Mouse (Mus musculus): ENCODE results near the gene H2-T3. TPM values are rescaled to one million over a fixed set of nuclear protein-coding genes. Genes with fewer than 3 reads are reported as not detected.

Gene H2-T3
- polyA plus RNA-seq, 1 experiment from 2014 or later, result not detected

- TF ChIP-seq CTCF (IDR thresholded peaks at IDR 0.05; ENCODE audit: low read depth) (no peak), EP300 (optimal IDR thresholded peaks at IDR 0.05) (no peak)
- H3K9me3 ChIP-seq (ENCODE audit: control insufficient read depth, low read length), result no peaks in the 10 kb centered on the region
- H3K4me3 ChIP-seq (ENCODE audit: low read depth, low read length), result peak overlapping the region; percentile 39
- no peaks in the 10 kb centered on the region; the same call in 1 of the 2 replicates for H3K4me1 ChIP-seq (replicated peaks; ENCODE audit: control insufficient read depth, insufficient read depth)
- no peaks in the 10 kb centered on the region for H3K36me3 ChIP-seq (ENCODE audit: control insufficient read depth, insufficient read depth, low read length)
- H3K27me3 ChIP-seq (ENCODE audit: control insufficient read depth, insufficient read depth, low read length), result no peaks in the 10 kb centered on the region; the same call in 1 of the 2 replicates
- no peak for DNase-seq (ENCODE audit: low spot score)
- H3K4me2 ChIP-seq (replicated peaks; ENCODE audit: low read depth), result peak overlapping the region; percentile 81
- ATAC-seq (ENCODE audit: low FRiP score, low TSS enrichment), result 0 out of 2 replicates have a peak, but pooled peaks have one; percentile 8
- H3K9ac ChIP-seq (ENCODE audit: low read length), result peak overlapping the region; percentile 35; the same call in 1 of the 2 replicates
- H3K27ac ChIP-seq (replicated peaks), result no peak overlapping the region
- WGBS, result under 1% methylated on average over 40 of the region's 41 CpGs
These were observed 15.8 kb upstream of the H2-T3 start for GRCm38 (mm10) chr17:36205862-36206261.

GRCm38 (mm10) chr17:36205456-36205855, 15.4 kb upstream of the H2-T3 start:
- Histone ChIP-seq H3K9me3 (ENCODE audit: control insufficient read depth, low read length) (no peaks in the 10 kb centered on the region), H3K4me1 (replicated peaks; ENCODE audit: control insufficient read depth, insufficient read depth) (no peaks in the 10 kb centered on the region; the same call in 1 of the 2 replicates), H3K4me2 (replicated peaks; ENCODE audit: low read depth) (peak overlapping the region; percentile 81), H3K27me3 (ENCODE audit: control insufficient read depth, insufficient read depth, low read length) (no peaks in the 10 kb centered on the region; the same call in 1 of the 2 replicates), H3K27ac (replicated peaks) (no peak overlapping the region), H3K36me3 (ENCODE audit: control insufficient read depth, insufficient read depth, low read length) (no peaks in the 10 kb centered on the region), H3K4me3 (ENCODE audit: low read depth, low read length) (peak overlapping the region; percentile 39), H3K9ac (ENCODE audit: low read length) (peak overlapping the region; percentile 35; the same call in 1 of the 2 replicates)
- under 1% methylated on average over 15 of the region's 15 CpGs for WGBS
- ATAC-seq (ENCODE audit: low FRiP score, low TSS enrichment) (peak; percentile 60), DNase-seq (ENCODE audit: low spot score) (peak; percentile 45)
- TF ChIP-seq EP300 (optimal IDR thresholded peaks at IDR 0.05) (no peak), CTCF (IDR thresholded peaks at IDR 0.05; ENCODE audit: low read depth) (no peak)

GRCm38 (mm10) chr17:36201851-36202250, 11.8 kb upstream of the H2-T3 start:
- H3K4me2 ChIP-seq (replicated peaks; ENCODE audit: low read depth), result no peak overlapping the region
- no peaks in the 10 kb centered on the region; the same call in 1 of the 2 replicates for H3K4me1 ChIP-seq (replicated peaks; ENCODE audit: control insufficient read depth, insufficient read depth)
- DNase-seq (ENCODE audit: low spot score), result no peak
- 77% methylated on average over 2 of the region's 2 CpGs for WGBS
- ATAC-seq (ENCODE audit: low FRiP score, low TSS enrichment), result no peak
- H3K27ac ChIP-seq (replicated peaks), result no peak overlapping the region
- no peak overlapping the region for H3K9ac ChIP-seq (ENCODE audit: low read length)
- H3K9me3 ChIP-seq (ENCODE audit: control insufficient read depth, low read length), result no peaks in the 10 kb centered on the region
- H3K27me3 ChIP-seq (ENCODE audit: control insufficient read depth, insufficient read depth, low read length), result no peaks in the 10 kb centered on the region; the same call in 1 of the 2 replicates
- H3K4me3 ChIP-seq (ENCODE audit: low read depth, low read length), result no peak overlapping the region
- no peak for TF ChIP-seq EP300 (optimal IDR thresholded peaks at IDR 0.05)
- TF ChIP-seq CTCF (IDR thresholded peaks at IDR 0.05; ENCODE audit: low read depth), result no peak
- H3K36me3 ChIP-seq (ENCODE audit: control insufficient read depth, insufficient read depth, low read length), result no peaks in the 10 kb centered on the region

- Histone ChIP-seq H3K27ac (replicated peaks) (no peak overlapping the region), H3K4me1 (replicated peaks; ENCODE audit: control insufficient read depth, insufficient read depth) (no peaks in the 10 kb centered on the region), H3K36me3 (ENCODE audit: control insufficient read depth, insufficient read depth, low read length) (no peaks in the 10 kb centered on the region), H3K4me2 (replicated peaks; ENCODE audit: low read depth) (no peak overlapping the region), H3K9me3 (ENCODE audit: control insufficient read depth, low read length) (no peaks in the 10 kb centered on the region), H3K27me3 (ENCODE audit: control insufficient read depth, insufficient read depth, low read length) (no peaks in the 10 kb centered on the region), H3K4me3 (ENCODE audit: low read depth, low read length) (no peak overlapping the region), H3K9ac (ENCODE audit: low read length) (no peak overlapping the region)
- TF ChIP-seq EP300 (optimal IDR thresholded peaks at IDR 0.05) (no peak), CTCF (IDR thresholded peaks at IDR 0.05; ENCODE audit: low read depth) (peak; percentile 59)
- DNase-seq (ENCODE audit: low spot score), result peak; percentile 42
- WGBS, result 21% methylated on average over 5 of the region's 5 CpGs
- ATAC-seq (ENCODE audit: low FRiP score, low TSS enrichment), result 0 out of 2 replicates have a peak, but pooled peaks have one; percentile 32
These were observed 8.2 kb upstream of the H2-T3 start for GRCm38 (mm10) chr17:36198317-36198716.

GRCm38 (mm10) chr17:36194471-36194870, 4.4 kb upstream of the H2-T3 start:
- Histone ChIP-seq H3K27me3 (ENCODE audit: control insufficient read depth, insufficient read depth, low read length) (no peaks in the 10 kb centered on the region), H3K4me3 (ENCODE audit: low read depth, low read length) (no peak overlapping the region), H3K27ac (replicated peaks) (no peak overlapping the region), H3K36me3 (ENCODE audit: control insufficient read depth, insufficient read depth, low read length) (no peaks in the 10 kb centered on the region), H3K4me1 (replicated peaks; ENCODE audit: control insufficient read depth, insufficient read depth) (no peaks in the 10 kb centered on the region), H3K4me2 (replicated peaks; ENCODE audit: low read depth) (no peak overlapping the region), H3K9ac (ENCODE audit: low read length) (no peak overlapping the region), H3K9me3 (ENCODE audit: control insufficient read depth, low read length) (no peaks in the 10 kb centered on the region)
- WGBS, result 67% methylated on average over 6 of the region's 6 CpGs
- no peak for ATAC-seq (ENCODE audit: low FRiP score, low TSS enrichment)
- no peak for TF ChIP-seq EP300 (optimal IDR thresholded peaks at IDR 0.05)
- TF ChIP-seq CTCF (IDR thresholded peaks at IDR 0.05; ENCODE audit: low read depth), result no peak
- DNase-seq (ENCODE audit: low spot score), result no peak

- H3K4me1 ChIP-seq (replicated peaks; ENCODE audit: control insufficient read depth, insufficient read depth), result no peaks in the 10 kb centered on the region
- TF ChIP-seq EP300 (optimal IDR thresholded peaks at IDR 0.05) (no peak), CTCF (IDR thresholded peaks at IDR 0.05; ENCODE audit: low read depth) (peak; percentile 89)
- DNase-seq (ENCODE audit: low spot score) (peak; percentile 83), ATAC-seq (ENCODE audit: low FRiP score, low TSS enrichment) (peak; percentile 70)
- no peak overlapping the region for H3K4me2 ChIP-seq (replicated peaks; ENCODE audit: low read depth)
- no peak overlapping the region for H3K9ac ChIP-seq (ENCODE audit: low read length)
- no peaks in the 10 kb centered on the region for H3K36me3 ChIP-seq (ENCODE audit: control insufficient read depth, insufficient read depth, low read length)
- no peak overlapping the region for H3K27ac ChIP-seq (replicated peaks)
- no peak overlapping the region for H3K4me3 ChIP-seq (ENCODE audit: low read depth, low read length)
- H3K27me3 ChIP-seq (ENCODE audit: control insufficient read depth, insufficient read depth, low read length), result no peaks in the 10 kb centered on the region
- no peaks in the 10 kb centered on the region for H3K9me3 ChIP-seq (ENCODE audit: control insufficient read depth, low read length)
- WGBS, result 20% methylated on average over 8 of the region's 8 CpGs
These were observed 3.6 kb upstream of the H2-T3 start for GRCm38 (mm10) chr17:36193546-36194141.

All from stomach, postnatal 0 days (tissue).